Mouse (Mus musculus): Measurements from ENCODE around the gene Zbtb38. TPM values are rescaled to one million over a fixed set of nuclear protein-coding genes. Genes with fewer than 3 reads are reported as not detected.
A peak's percentile ranks its signal among the peaks of the same experiment; 100 is the strongest.

Zbtb38 gene
- polyA plus RNA-seq, 1 experiment from 2014 or later, result 7.5 TPM

GRCm38 (mm10) chr9:96715171-96715570 lies 37.5 kb downstream of the Zbtb38 start:
- Histone ChIP-seq H3K4me1 (ENCODE audit: insufficient read depth) (peaks cover 20% of the 10 kb centered on the region), H3K4me3 (ENCODE audit: low read depth, low read length) (no peak overlapping the region), H3K27me3 (ENCODE audit: insufficient read depth, low read length) (no peaks in the 10 kb centered on the region), H3K9me3 (ENCODE audit: low read length) (no peaks in the 10 kb centered on the region), H3K9ac (replicated peaks) (no peak overlapping the region), H3K27ac (ENCODE audit: low read depth) (no peak overlapping the region), H3K36me3 (replicated peaks; ENCODE audit: insufficient read depth, low read length) (peaks cover 11% of the 10 kb centered on the region), H3K4me2 (ENCODE audit: low read depth, low read length) (no peak overlapping the region)
- ATAC-seq, result no peak
- 86% methylated on average over 11 of the region's 11 CpGs for WGBS (ENCODE audit: insufficient replicate concordance)
- no peak for DNase-seq
- TF ChIP-seq CTCF (IDR thresholded peaks at IDR 0.05; ENCODE audit: low read depth) (no peak), EP300 (IDR thresholded peaks at IDR 0.05; ENCODE audit: low read depth) (no peak)

GRCm38 (mm10) chr9:96713472-96714390 lies 38.9 kb downstream of the Zbtb38 start:
- Histone ChIP-seq H3K4me3 (ENCODE audit: low read depth, low read length) (peak overlapping the region; percentile 40), H3K9me3 (ENCODE audit: low read length) (no peaks in the 10 kb centered on the region), H3K27me3 (ENCODE audit: insufficient read depth, low read length) (no peaks in the 10 kb centered on the region), H3K36me3 (replicated peaks; ENCODE audit: insufficient read depth, low read length) (peaks cover 11% of the 10 kb centered on the region), H3K27ac (ENCODE audit: low read depth) (peak overlapping the region; percentile 60), H3K4me1 (ENCODE audit: insufficient read depth) (peaks cover 13% of the 10 kb centered on the region), H3K9ac (replicated peaks) (peak overlapping the region; percentile 37), H3K4me2 (ENCODE audit: low read depth, low read length) (peak overlapping the region; percentile 62)
- ATAC-seq (no peak), DNase-seq (no peak)
- no peak for TF ChIP-seq EP300 (IDR thresholded peaks at IDR 0.05; ENCODE audit: low read depth)
- TF ChIP-seq CTCF (IDR thresholded peaks at IDR 0.05; ENCODE audit: low read depth), result no peak
- WGBS (ENCODE audit: insufficient replicate concordance), result 70% methylated on average over 14 of the region's 14 CpGs

- 58% methylated on average over 14 of the region's 14 CpGs for WGBS (ENCODE audit: insufficient replicate concordance)
- Histone ChIP-seq H3K4me3 (ENCODE audit: low read depth, low read length) (peak overlapping the region; percentile 40), H3K27ac (ENCODE audit: low read depth) (peak overlapping the region; percentile 60), H3K9ac (replicated peaks) (peak overlapping the region; percentile 37), H3K9me3 (ENCODE audit: low read length) (no peaks in the 10 kb centered on the region), H3K4me2 (ENCODE audit: low read depth, low read length) (peak overlapping the region; percentile 62), H3K27me3 (ENCODE audit: insufficient read depth, low read length) (no peaks in the 10 kb centered on the region), H3K4me1 (ENCODE audit: insufficient read depth) (peaks cover 8% of the 10 kb centered on the region), H3K36me3 (replicated peaks; ENCODE audit: insufficient read depth, low read length) (peaks cover 9% of the 10 kb centered on the region)
- DNase-seq, result peak; percentile 72
- no peak for TF ChIP-seq CTCF (IDR thresholded peaks at IDR 0.05; ENCODE audit: low read depth)
- TF ChIP-seq EP300 (IDR thresholded peaks at IDR 0.05; ENCODE audit: low read depth), result no peak
- peak; percentile 88 for ATAC-seq
These were observed 39.7 kb downstream of the Zbtb38 start for GRCm38 (mm10) chr9:96712758-96713471.

GRCm38 (mm10) chr9:96712045-96712444 lies 40.6 kb downstream of the Zbtb38 start:
- Histone ChIP-seq H3K36me3 (replicated peaks; ENCODE audit: insufficient read depth, low read length) (peaks cover 7% of the 10 kb centered on the region), H3K27ac (ENCODE audit: low read depth) (no peak overlapping the region), H3K9ac (replicated peaks) (no peak overlapping the region), H3K4me1 (ENCODE audit: insufficient read depth) (peaks cover 7% of the 10 kb centered on the region), H3K4me2 (ENCODE audit: low read depth, low read length) (no peak overlapping the region), H3K9me3 (ENCODE audit: low read length) (no peaks in the 10 kb centered on the region), H3K4me3 (ENCODE audit: low read depth, low read length) (no peak overlapping the region), H3K27me3 (ENCODE audit: insufficient read depth, low read length) (no peaks in the 10 kb centered on the region)
- WGBS (ENCODE audit: insufficient replicate concordance), result 90% methylated on average over 12 of the region's 12 CpGs
- DNase-seq (no peak), ATAC-seq (no peak)
- TF ChIP-seq CTCF (IDR thresholded peaks at IDR 0.05; ENCODE audit: low read depth) (no peak), EP300 (IDR thresholded peaks at IDR 0.05; ENCODE audit: low read depth) (no peak)

- H3K4me2 ChIP-seq (ENCODE audit: low read depth, low read length), result no peak overlapping the region
- WGBS (ENCODE audit: insufficient replicate concordance), result 76% methylated on average over 15 of the region's 15 CpGs
- H3K9ac ChIP-seq (replicated peaks), result no peak overlapping the region
- H3K27ac ChIP-seq (ENCODE audit: low read depth), result no peak overlapping the region
- H3K4me1 ChIP-seq (ENCODE audit: insufficient read depth), result peaks cover 12% of the 10 kb centered on the region
- H3K36me3 ChIP-seq (replicated peaks; ENCODE audit: insufficient read depth, low read length), result peaks cover 3% of the 10 kb centered on the region
- H3K27me3 ChIP-seq (ENCODE audit: insufficient read depth, low read length), result no peaks in the 10 kb centered on the region
- ATAC-seq (no peak), DNase-seq (no peak)
- TF ChIP-seq CTCF (IDR thresholded peaks at IDR 0.05; ENCODE audit: low read depth) (no peak), EP300 (IDR thresholded peaks at IDR 0.05; ENCODE audit: low read depth) (no peak)
- H3K4me3 ChIP-seq (ENCODE audit: low read depth, low read length), result no peak overlapping the region
- no peaks in the 10 kb centered on the region for H3K9me3 ChIP-seq (ENCODE audit: low read length)
These were observed 42.2 kb downstream of the Zbtb38 start for GRCm38 (mm10) chr9:96710241-96710946.
